30 mouse cellular contexts compared by ENCODE assay signal in genomic region chr1:169313241-169313640, GRCm38 (mm10).
DNase-seq lines count a peak whose midpoint lies in the region; ATAC-seq and TF ChIP-seq lines count a peak whose summit lies in the region.
"Had no signal": no experiment of that assay in that cellular context is flagged by ENCODE, and none has a peak within 500 bp of the region (broad histone marks: within the 10 kb centered on the region; RNA-seq: fewer than 3 reads in every experiment).

No protein-coding gene starts in this region.

- no peak overlapping the region for H3K4me2 ChIP-seq in hindbrain, postnatal 0 days (ENCODE audit: low read depth, low read length)
- no peak overlapping the region for H3K4me2 ChIP-seq in hindbrain, embryonic 13.5 days
- H3K4me2 ChIP-seq in forebrain, embryonic 15.5 days (replicated peaks), result no peak overlapping the region
- H3K4me2 ChIP-seq: embryonic facial prominence, embryonic 13.5 days; heart, embryonic 13.5 days; hindbrain, embryonic 15.5 days; intestine, embryonic 15.5 days had no signal

- no peaks in the 10 kb centered on the region for H3K9me3 ChIP-seq in hindbrain, postnatal 0 days (ENCODE audit: low read length)
- H3K9me3 ChIP-seq in hindbrain, embryonic 13.5 days, result no peaks in the 10 kb centered on the region
- no peaks in the 10 kb centered on the region for H3K9me3 ChIP-seq in forebrain, embryonic 15.5 days
- H3K9me3 ChIP-seq: embryonic facial prominence, embryonic 10.5 days; embryonic facial prominence, embryonic 13.5 days; heart, embryonic 13.5 days; hindbrain, embryonic 15.5 days; intestine, embryonic 15.5 days had no signal

- no peaks in the 10 kb centered on the region for H3K4me1 ChIP-seq in hindbrain, postnatal 0 days (ENCODE audit: insufficient read depth, low read length)
- H3K4me1 ChIP-seq in hindbrain, embryonic 13.5 days (replicated peaks), result peaks cover 3% of the 10 kb centered on the region; the same call in 1 of the 2 replicates
- H3K4me1 ChIP-seq in forebrain, embryonic 15.5 days, result peaks cover 16% of the 10 kb centered on the region
- H3K4me1 ChIP-seq: embryonic facial prominence, embryonic 10.5 days; heart, embryonic 13.5 days; intestine, embryonic 15.5 days had no signal

- no peak overlapping the region for H3K9ac ChIP-seq in hindbrain, postnatal 0 days (replicated peaks; ENCODE audit: low read length)
- no peak overlapping the region for H3K9ac ChIP-seq in hindbrain, embryonic 13.5 days
- H3K9ac ChIP-seq in forebrain, embryonic 15.5 days (replicated peaks), result no peak overlapping the region
- H3K9ac ChIP-seq: embryonic facial prominence, embryonic 13.5 days; heart, embryonic 13.5 days; hindbrain, embryonic 15.5 days; intestine, embryonic 15.5 days had no signal

- no peak overlapping the region for H3K27ac ChIP-seq in hindbrain, postnatal 0 days
- H3K27ac ChIP-seq in hindbrain, embryonic 13.5 days, result no peak overlapping the region
- H3K27ac ChIP-seq in forebrain, embryonic 15.5 days (replicated peaks), result peak overlapping the region; percentile 52; the same call in 1 of the 2 replicates
- H3K27ac ChIP-seq: embryonic facial prominence, embryonic 10.5 days; embryonic facial prominence, embryonic 13.5 days; gastrocnemius, adult 2 months; heart, embryonic 13.5 days; hindbrain, embryonic 15.5 days; intestine, embryonic 15.5 days had no signal

- WGBS in hindbrain, postnatal 0 days, result 50% methylated on average over 8 of the region's 8 CpGs
- 47% methylated on average over 8 of the region's 8 CpGs for WGBS in hindbrain, embryonic 13.5 days
- whole genome bisulfite sequencing in forebrain, embryonic 15.5 days, result 34% methylated on average over 8 of the region's 8 CpGs

- peak; percentile 3 to 18 for DNase-seq in cerebellum, postnatal 14 days
- no peak for DNase-seq in cerebellum, adult 11 months
- peak; percentile 6 for DNase-seq in hindbrain, postnatal 0 days (ENCODE audit: low spot score)
- DNase-seq in adrenal gland, adult (ENCODE audit: inconsistent age in 2 of 2, low spot score in 1 of 2), result no peak
- DNase-seq in c-Kit-positive CD71-positive TER-119-positive erythroid progenitor cells, embryonic 14.5 days (ENCODE audit: low spot score), result no peak
- DNase-seq: adrenal gland, adult 2 months; adrenal gland, postnatal 14 days; B cell, adult 2 months; cerebellum, adult 11-12 months; cerebellum, adult 9-10 months; cerebellum, postnatal 36 days; embryo, embryonic 11 days; gastrocnemius, adult 2 months; gastrocnemius, postnatal 14 days; heart, adult 18-20 months; heart, postnatal 14 days; heart, postnatal 4 days; kidney, adult 11 months; kidney, adult 9 months had no signal

- no peak for ATAC-seq in hindbrain, postnatal 0 days
- no peak for ATAC-seq in hindbrain, embryonic 13.5 days (ENCODE audit: low FRiP score)
- ATAC-seq in forebrain, embryonic 15.5 days (replicated peaks), result peak; percentile 51; the same call in 1 of the 2 replicates
- ATAC-seq: intestine, embryonic 15.5 days; Patski had no signal

- no peak overlapping the region for H3K4me3 ChIP-seq in hindbrain, postnatal 0 days (ENCODE audit: low read length)
- H3K4me3 ChIP-seq in hindbrain, embryonic 13.5 days, result no peak overlapping the region
- no peak overlapping the region for H3K4me3 ChIP-seq in forebrain, embryonic 15.5 days
- H3K4me3 ChIP-seq: embryonic facial prominence, embryonic 10.5 days; embryonic facial prominence, embryonic 13.5 days; erythroblast, embryonic 14.5 days; gastrocnemius, adult 2 months; heart, embryonic 13.5 days; hindbrain, embryonic 15.5 days; intestine, embryonic 15.5 days had no signal

- TF ChIP-seq CTCF in hindbrain, postnatal 0 days (IDR thresholded peaks at IDR 0.05; ENCODE audit: low read depth), result no peak

- H3K27me3 ChIP-seq in hindbrain, postnatal 0 days (ENCODE audit: insufficient read depth, low read length), result no peaks in the 10 kb centered on the region
- H3K27me3 ChIP-seq in hindbrain, embryonic 13.5 days, result no peaks in the 10 kb centered on the region
- H3K27me3 ChIP-seq in forebrain, embryonic 15.5 days, result no peaks in the 10 kb centered on the region
- H3K27me3 ChIP-seq: CH12.LX; embryonic facial prominence, embryonic 13.5 days; heart, embryonic 13.5 days; hindbrain, embryonic 15.5 days; intestine, embryonic 15.5 days had no signal

- H3K36me3 ChIP-seq in hindbrain, postnatal 0 days (ENCODE audit: insufficient read depth, low read length), result no peaks in the 10 kb centered on the region
- H3K36me3 ChIP-seq in hindbrain, embryonic 13.5 days, result no peaks in the 10 kb centered on the region
- H3K36me3 ChIP-seq in forebrain, embryonic 15.5 days, result no peaks in the 10 kb centered on the region
- H3K36me3 ChIP-seq: embryonic facial prominence, embryonic 10.5 days; embryonic facial prominence, embryonic 13.5 days; G1E; heart, embryonic 13.5 days; hindbrain, embryonic 15.5 days; intestine, embryonic 15.5 days had no signal

Comparison
In these comparisons a context has a peak if more than half of its experiments do, and no peak if none do; other contexts are left out.
1. DNase-seq: peak in cerebellum, postnatal 14 days (2 of 2) and hindbrain, postnatal 0 days (single experiment); none in cerebellum, adult 11 months (single experiment), adrenal gland, adult (0 of 2) and c-Kit-positive CD71-positive TER-119-positive erythroid progenitor cells, embryonic 14.5 days (single experiment).